Mouse (Mus musculus) hindbrain, embryonic 16.5 days (tissue): Measurements from ENCODE around the gene Uso1. TPM values are rescaled to one million over a fixed set of nuclear protein-coding genes. Genes with fewer than 3 reads are reported as not detected.

Experiments used
- ATAC-seq: fragments of 200-750 bp; cut with Nextera tagmentation; 2 replicates; pipeline ENCODE4 v1.8.0; 2017; ENCODE audit warnings: moderate TSS enrichment, moderate library complexity
- H3K27ac ChIP-seq: fragments of 300-500 bp; sonication (generic); 2 replicates; pipeline ENCODE4 v1.5.1; 2014; ENCODE audit warnings: low read depth, mild to moderate bottlenecking, control low read depth, low read length, moderate library complexity
- H3K27me3 ChIP-seq: fragments of 300-500 bp; sonication (generic); replicated peaks from 2 replicates; pipeline ENCODE4 v1.6.1; 2014; ENCODE audit warnings: low read length; ENCODE audit not compliant: control insufficient read depth, insufficient read depth
- H3K36me3 ChIP-seq: fragments of 300-500 bp; sonication (generic); 2 replicates; pipeline ENCODE4 v1.6.1; 2014; ENCODE audit warnings: mild to moderate bottlenecking, low read length, moderate library complexity, mixed read lengths; ENCODE audit not compliant: control insufficient read depth, insufficient read depth
- H3K4me1 ChIP-seq: fragments of 300-500 bp; sonication (generic); 2 replicates; pipeline ENCODE4 v1.6.1; 2014; ENCODE audit warnings: low read depth, low read length; ENCODE audit not compliant: control insufficient read depth, insufficient read depth
- H3K4me2 ChIP-seq: fragments of 300-500 bp; sonication (generic); 2 replicates; pipeline ENCODE4 v1.6.1; 2014; ENCODE audit warnings: mild to moderate bottlenecking, low read length, control low read depth, moderate library complexity
- H3K4me3 ChIP-seq: fragments of 300-500 bp; sonication (generic); 2 replicates; pipeline ENCODE4 v1.5.1; 2014; ENCODE audit warnings: mild to moderate bottlenecking, low read length, control low read depth, moderate library complexity
- H3K9ac ChIP-seq: fragments of 300-500 bp; sonication (generic); 2 replicates; pipeline ENCODE4 v1.6.1; 2014; ENCODE audit warnings: low read depth, mild to moderate bottlenecking, control low read depth, low read length, moderate library complexity
- H3K9me3 ChIP-seq: fragments of 300-500 bp; sonication (generic); 2 replicates; pipeline ENCODE4 v1.6.1; 2014; ENCODE audit warnings: mild to moderate bottlenecking, low read length, moderate library complexity; ENCODE audit not compliant: control insufficient read depth
- WGBS: fragments of 180-500 bp; shearing (Covaris S2); extraction: QIAGEN DNeasy Blood & Tissue Kit; methylation state at CpG from one replicate; pipeline ENCODE4 v1.1.7; 2014; 5-methylcytosine and 5-hydroxymethylcytosine counted together
- polyA plus RNA-seq: library from polyadenylated mRNA; unstranded; fragments of >200 nt; fragmentation: Nextera tagmentation; extraction: Ambion mirVana; gene quantifications from 2 replicates; pipeline ENCODE4 v1.2.1, GENCODE M21; 2015

Uso1 gene
- polyA plus RNA-seq, 1 experiment from 2014 or later, result 35.7 TPM

GRCm38 (mm10) chr5:92103816-92104415, 33.8 kb upstream of the Uso1 start:
- no peaks in the 10 kb centered on the region for H3K27me3 ChIP-seq
- no peaks in the 10 kb centered on the region for H3K36me3 ChIP-seq
- H3K4me2 ChIP-seq, result no peak overlapping the region
- H3K27ac ChIP-seq, result no peak overlapping the region
- ATAC-seq, result 0 out of 2 replicates have a peak, but pooled peaks have one; percentile 12
- no peaks in the 10 kb centered on the region for H3K9me3 ChIP-seq
- peaks cover 10% of the 10 kb centered on the region; the same call in 1 of the 2 replicates for H3K4me1 ChIP-seq
- no peak overlapping the region for H3K4me3 ChIP-seq
- WGBS, result 59% methylated on average over 13 of the region's 13 CpGs
- no peak overlapping the region for H3K9ac ChIP-seq

GRCm38 (mm10) chr5:92106327-92107125, 31.2 kb upstream of the Uso1 start:
- 35% methylated on average over 10 of the region's 10 CpGs for WGBS
- no peak overlapping the region for H3K27ac ChIP-seq

GRCm38 (mm10) chr5:92107282-92107681, 30.5 kb upstream of the Uso1 start:
- no peak for ATAC-seq
- Histone ChIP-seq H3K4me1 (peaks cover 10% of the 10 kb centered on the region; the same call in 1 of the 2 replicates), H3K9me3 (no peaks in the 10 kb centered on the region), H3K4me2 (no peak overlapping the region), H3K27me3 (no peaks in the 10 kb centered on the region), H3K9ac (no peak overlapping the region), H3K27ac (no peak overlapping the region), H3K4me3 (no peak overlapping the region), H3K36me3 (no peaks in the 10 kb centered on the region)
- 93% methylated on average over 4 of the region's 4 CpGs for WGBS

More at GRCm38 (mm10) chr5:92106327-92107125, 31.2 kb upstream of the Uso1 start:
- peak; percentile 71 for ATAC-seq
- H3K27me3 ChIP-seq, result no peaks in the 10 kb centered on the region
- no peaks in the 10 kb centered on the region for H3K9me3 ChIP-seq
- peaks cover 10% of the 10 kb centered on the region; the same call in 1 of the 2 replicates for H3K4me1 ChIP-seq
- no peak overlapping the region for H3K9ac ChIP-seq
- no peak overlapping the region for H3K4me3 ChIP-seq
- no peak overlapping the region for H3K4me2 ChIP-seq
- H3K36me3 ChIP-seq, result no peaks in the 10 kb centered on the region

DNA sequence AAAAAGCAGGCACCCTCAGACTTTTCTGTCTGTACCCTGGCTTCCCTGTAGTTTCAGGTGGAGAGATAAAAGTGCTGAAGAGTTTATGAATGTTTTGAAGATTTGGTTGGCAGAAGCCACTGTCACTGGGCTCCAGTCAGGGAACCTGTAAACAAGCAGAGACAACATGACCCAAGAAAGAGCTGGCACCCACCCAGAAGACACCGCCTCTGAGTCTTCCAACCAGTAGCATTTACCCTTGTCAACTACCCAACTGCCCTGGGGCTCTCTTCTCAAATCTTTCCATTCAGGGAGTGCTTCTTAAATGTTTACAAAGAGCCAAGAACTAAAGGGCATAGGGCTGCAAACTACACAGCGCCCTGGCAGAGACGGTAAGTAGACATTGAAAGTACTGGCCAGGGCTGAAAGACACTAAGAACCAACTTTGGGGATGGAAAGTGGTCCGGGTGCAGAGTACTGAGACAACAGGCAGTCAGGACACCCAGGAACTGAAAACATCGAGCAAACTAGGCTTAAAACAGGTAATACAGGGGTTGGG, 26.9 kb upstream of the Uso1 start:
- Histone ChIP-seq H3K9me3 (no peaks in the 10 kb centered on the region), H3K27ac (no peak overlapping the region), H3K9ac (no peak overlapping the region), H3K27me3 (no peaks in the 10 kb centered on the region; the same call in 1 of the 2 replicates), H3K4me1 (peaks cover 7% of the 10 kb centered on the region), H3K4me2 (no peak overlapping the region), H3K4me3 (no peak overlapping the region), H3K36me3 (no peaks in the 10 kb centered on the region)
- ATAC-seq, result no peak
- WGBS, result 91% methylated on average over 5 of the region's 5 CpGs

DNA sequence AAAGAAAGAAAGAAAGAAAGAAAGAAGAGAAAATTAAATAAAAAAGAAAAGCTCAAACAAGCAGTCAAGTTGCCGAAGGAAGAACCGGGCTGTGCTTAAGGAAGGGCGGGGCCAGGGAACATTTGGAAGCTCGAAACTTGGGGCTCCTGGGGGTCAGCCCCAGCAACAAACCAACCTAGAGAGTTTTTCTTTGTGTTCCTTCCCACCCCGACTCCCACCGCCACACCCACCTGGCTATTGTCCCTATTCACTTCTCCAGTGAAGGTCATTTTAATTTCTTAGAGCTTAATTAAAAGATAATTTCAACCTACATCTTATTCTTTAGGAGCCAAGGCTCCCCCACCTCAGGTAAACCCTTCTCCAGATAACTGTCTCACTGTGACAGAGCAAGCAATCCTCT, 25.6 kb upstream of the Uso1 start:
- 3% methylated on average over 6 of the region's 6 CpGs for WGBS
- Histone ChIP-seq H3K36me3 (no peaks in the 10 kb centered on the region), H3K9ac (no peak overlapping the region), H3K4me2 (peak overlapping the region; percentile 38), H3K27ac (no peak overlapping the region), H3K4me1 (peaks cover 3% of the 10 kb centered on the region; the same call in 1 of the 2 replicates), H3K4me3 (no peak overlapping the region), H3K9me3 (no peaks in the 10 kb centered on the region), H3K27me3 (no peaks in the 10 kb centered on the region; the same call in 1 of the 2 replicates)
- no peak for ATAC-seq

GRCm38 (mm10) chr5:92112585-92112984, 25.2 kb upstream of the Uso1 start:
- H3K9ac ChIP-seq, result no peak overlapping the region
- peak overlapping the region; percentile 38 for H3K4me2 ChIP-seq
- no peaks in the 10 kb centered on the region for H3K9me3 ChIP-seq
- H3K4me1 ChIP-seq, result peaks cover 3% of the 10 kb centered on the region; the same call in 1 of the 2 replicates
- ATAC-seq, result 0 out of 2 replicates have a peak, but pooled peaks have one; percentile 17
- WGBS, result 4% methylated on average over 10 of the region's 10 CpGs
- no peak overlapping the region for H3K4me3 ChIP-seq
- H3K36me3 ChIP-seq, result no peaks in the 10 kb centered on the region
- no peaks in the 10 kb centered on the region; the same call in 1 of the 2 replicates for H3K27me3 ChIP-seq
- H3K27ac ChIP-seq, result no peak overlapping the region

DNA sequence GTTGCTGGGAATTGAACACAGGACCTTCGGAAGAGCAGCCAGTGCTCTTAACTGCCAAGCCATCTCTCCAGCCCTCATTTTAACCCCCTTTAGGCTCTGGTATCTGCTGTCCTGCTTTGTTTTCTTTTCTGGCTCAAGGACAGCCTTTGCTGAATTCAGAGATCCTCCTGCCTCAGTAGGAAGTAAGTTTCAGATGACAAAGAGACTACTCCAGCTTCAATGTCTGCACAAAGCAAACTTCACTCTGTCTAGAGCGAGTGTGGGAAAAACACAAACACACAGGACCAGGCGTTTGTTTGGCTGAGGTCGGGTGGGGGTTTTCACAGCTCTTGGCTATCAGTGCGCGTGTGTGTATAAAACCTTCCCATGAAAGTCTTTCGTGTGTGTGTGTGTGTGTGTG, 24.3 kb upstream of the Uso1 start:
- H3K36me3 ChIP-seq, result no peaks in the 10 kb centered on the region
- H3K4me2 ChIP-seq, result no peak overlapping the region
- H3K4me3 ChIP-seq, result no peak overlapping the region
- 84% methylated on average over 7 of the region's 7 CpGs for WGBS
- H3K9me3 ChIP-seq, result no peaks in the 10 kb centered on the region
- H3K9ac ChIP-seq, result no peak overlapping the region
- H3K4me1 ChIP-seq, result peaks cover 3% of the 10 kb centered on the region; the same call in 1 of the 2 replicates
- no peak for ATAC-seq
- no peak overlapping the region for H3K27ac ChIP-seq
- H3K27me3 ChIP-seq, result no peaks in the 10 kb centered on the region; the same call in 1 of the 2 replicates

DNA sequence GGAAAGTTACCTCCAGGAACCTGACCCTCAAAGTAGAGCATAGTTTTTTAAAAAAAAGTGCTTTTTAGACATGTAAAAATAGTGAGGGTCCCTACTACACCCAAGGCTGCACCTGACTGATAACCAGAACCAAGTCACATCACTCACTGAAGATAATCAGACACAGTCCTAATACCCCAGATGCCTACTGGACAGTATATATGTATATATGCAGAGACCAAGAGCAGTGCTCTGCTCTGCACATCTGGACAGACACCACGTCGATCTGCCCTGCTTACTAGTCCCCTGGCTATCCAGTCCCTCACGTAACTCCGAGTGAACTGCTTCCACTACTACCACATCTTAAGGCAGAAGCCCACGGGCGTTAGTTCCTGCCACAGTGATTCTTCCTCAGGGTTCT, 23.5 kb upstream of the Uso1 start:
- H3K36me3 ChIP-seq, result no peaks in the 10 kb centered on the region
- H3K4me2 ChIP-seq, result no peak overlapping the region
- no peak overlapping the region for H3K27ac ChIP-seq
- 93% methylated on average over 6 of the region's 6 CpGs for WGBS
- ATAC-seq, result no peak
- no peak overlapping the region for H3K4me3 ChIP-seq
- no peaks in the 10 kb centered on the region; the same call in 1 of the 2 replicates for H3K27me3 ChIP-seq
- H3K4me1 ChIP-seq, result peaks cover 3% of the 10 kb centered on the region; the same call in 1 of the 2 replicates
- no peaks in the 10 kb centered on the region for H3K9me3 ChIP-seq
- no peak overlapping the region for H3K9ac ChIP-seq

GRCm38 (mm10) chr5:92114939-92115338, 22.8 kb upstream of the Uso1 start:
- H3K4me2 ChIP-seq, result no peak overlapping the region
- ATAC-seq, result no peak
- H3K36me3 ChIP-seq, result 0 out of 2 replicates have a peak, but pooled peaks cover 2% of the 10 kb centered on the region
- H3K9me3 ChIP-seq, result no peaks in the 10 kb centered on the region
- no peak overlapping the region for H3K4me3 ChIP-seq
- no peak overlapping the region for H3K27ac ChIP-seq
- no peaks in the 10 kb centered on the region; the same call in 1 of the 2 replicates for H3K27me3 ChIP-seq
- no peak overlapping the region for H3K9ac ChIP-seq
- 88% methylated on average over 2 of the region's 2 CpGs for WGBS
- peaks cover 3% of the 10 kb centered on the region; the same call in 1 of the 2 replicates for H3K4me1 ChIP-seq
